Mouse (Mus musculus) CD4-positive, CD25-positive, alpha-beta regulatory T cell, adult 4 months (primary cell): ENCODE data around the gene Senp1. TPM values are rescaled to one million over a fixed set of nuclear protein-coding genes. Genes with fewer than 3 reads are reported as not detected.

Experiments
- ATAC-seq: one replicate; pipeline ENCODE4 v1.8.0; 2017
- polyA plus RNA-seq, 2 experiments: library from polyadenylated mRNA; unstranded; fragments of 100-300 nt; shearing (Covaris generic); gene quantifications; one replicate each; pipeline ENCODE4 v1.2.1; 2017

The Senp1 gene
- polyA plus RNA-seq, 2 experiments from 2014 or later = 33.4 to 34.3 TPM

- ATAC-seq = no peak
Observed at GRCm38 (mm10) chr15:98043967-98044366, 49.6 kb downstream of the Senp1 start.

- no peak for ATAC-seq
Observed at GRCm38 (mm10) chr15:98042508-98042907, 51.0 kb downstream of the Senp1 start.

- no peak for ATAC-seq
Observed at GRCm38 (mm10) chr15:98039682-98040081, 53.9 kb downstream of the Senp1 start.

GRCm38 (mm10) chr15:98036578-98036977, 57.0 kb downstream of the Senp1 start:
- no peak for ATAC-seq

GRCm38 (mm10) chr15:98035076-98035755, 58.3 kb downstream of the Senp1 start:
- no peak for ATAC-seq

GRCm38 (mm10) chr15:98033233-98033748, 60.3 kb downstream of the Senp1 start:
- no peak for ATAC-seq

- ATAC-seq = no peak
Observed at GRCm38 (mm10) chr15:98029798-98030197, 63.7 kb downstream of the Senp1 start.

GRCm38 (mm10) chr15:98026967-98027904, 66.3 kb downstream of the Senp1 start:
- ATAC-seq = no peak

- ATAC-seq = no peak
Observed at GRCm38 (mm10) chr15:98025611-98026010, 67.9 kb downstream of the Senp1 start.

GRCm38 (mm10) chr15:98023137-98023536, 70.4 kb downstream of the Senp1 start:
- ATAC-seq = no peak

GRCm38 (mm10) chr15:98021886-98022285, 71.7 kb downstream of the Senp1 start:
- no peak for ATAC-seq

- ATAC-seq = no peak
Observed at GRCm38 (mm10) chr15:98019047-98019446, 74.5 kb downstream of the Senp1 start.

- ATAC-seq = no peak
Observed at GRCm38 (mm10) chr15:98017925-98018324, 75.6 kb downstream of the Senp1 start.

- ATAC-seq = no peak
Observed at GRCm38 (mm10) chr15:98012810-98013209, 80.7 kb downstream of the Senp1 start.

GRCm38 (mm10) chr15:98005181-98005580, 88.4 kb downstream of the Senp1 start:
- ATAC-seq = no peak

GRCm38 (mm10) chr15:98004740-98005159, 88.8 kb downstream of the Senp1 start:
- no peak for ATAC-seq

GRCm38 (mm10) chr15:98003822-98004739, 89.5 kb downstream of the Senp1 start, which contains the start of gene Col2a1:
Col2a1 (minus strand) TSS chr15:98004695.
- ATAC-seq = no peak

- no peak for ATAC-seq
Observed at GRCm38 (mm10) chr15:98002991-98003821, 90.3 kb downstream of the Senp1 start.

GRCm38 (mm10) chr15:98002113-98002990, 91.2 kb downstream of the Senp1 start:
- ATAC-seq = no peak
